Mouse (Mus musculus) heart, postnatal 0 days (tissue): ENCODE measurements at regions not wholly inside any gene's neighbourhood (a gene's known extent, or its start where the extent isn't known, plus 50 kb on each side); places are given as distances from the start of the nearest gene placed in this dataset.

Source experiments
- CTCF ChIP-seq: IDR thresholded peaks from 2 replicates; pipeline ENCODE4 v1.5.1; 2016; ENCODE audit warnings: antibody characterized with exemption, control low read depth, low read depth
- EP300 ChIP-seq: IDR thresholded peaks from 2 replicates; pipeline ENCODE4 v1.6.1; 2016; ENCODE audit warnings: antibody characterized with exemption, low read depth

- TF ChIP-seq CTCF (peak; percentile 78), EP300 (no peak)
These were observed 182.1 kb downstream of the Rap2a start for GRCm38 (mm10) chr14:120660321-120660781.
